8 mouse cellular contexts compared by ENCODE assay signal in genomic region chr7:38227181-38227899, GRCm38 (mm10). TPM values are rescaled to one million over a fixed set of nuclear protein-coding genes. Genes with fewer than 3 reads are reported as not detected.
DNase-seq lines count a peak whose midpoint lies in the region; ATAC-seq and TF ChIP-seq lines count a peak whose summit lies in the region.

No protein-coding gene starts in this region.

- no peak for TF ChIP-seq CTCF in ES-Bruce4 (IDR thresholded peaks at IDR 0.05; ENCODE audit: low read depth, low read length)
- no peak for TF ChIP-seq CTCF in brain, embryonic 14.5 days (IDR thresholded peaks at IDR 0.05; ENCODE audit: borderline replicate concordance, extremely low read depth, insufficient read depth, insufficient read length)

- 0% methylated on average over 25 of the region's 25 CpGs for WGBS in forebrain, embryonic 10.5 days
- under 1% methylated on average over 25 of the region's 25 CpGs for WGBS in lung, embryonic 15.5 days

- no peak for TF ChIP-seq POLR2A in ES-Bruce4 (IDR thresholded peaks at IDR 0.05; ENCODE audit: insufficient read depth, low read length)
- TF ChIP-seq POLR2A in brain, embryonic 14.5 days (IDR thresholded peaks at IDR 0.05; ENCODE audit: borderline replicate concordance, extremely low read depth, insufficient read depth, insufficient read length, poor library complexity, severe bottlenecking) = no peak

- H3K4me3 ChIP-seq in ES-Bruce4 (ENCODE audit: low read depth, low read length) = peak overlapping the region; percentile 85
- peak overlapping the region; percentile 69 for H3K4me3 ChIP-seq in forebrain, embryonic 10.5 days
- H3K4me3 ChIP-seq in lung, embryonic 15.5 days = peak overlapping the region; percentile 65

- H3K9me3 ChIP-seq in ES-Bruce4 (replicated peaks; ENCODE audit: control insufficient read depth, insufficient read depth, low read length, poor library complexity, severe bottlenecking) = no peaks in the 10 kb centered on the region
- H3K9me3 ChIP-seq in forebrain, embryonic 10.5 days = no peaks in the 10 kb centered on the region; the same call in 1 of the 2 replicates
- no peaks in the 10 kb centered on the region for H3K9me3 ChIP-seq in lung, embryonic 15.5 days

- peaks cover 7% of the 10 kb centered on the region for H3K4me1 ChIP-seq in ES-Bruce4 (ENCODE audit: control insufficient read depth, insufficient read depth, low read length)
- peaks cover 25% of the 10 kb centered on the region for H3K4me1 ChIP-seq in forebrain, embryonic 10.5 days
- H3K4me1 ChIP-seq in lung, embryonic 15.5 days = peaks cover 17% of the 10 kb centered on the region

- DNase-seq in brain, embryonic 14.5 days (ENCODE audit: low read depth) = peak; percentile 65
- peak; percentile 68 for DNase-seq in forebrain, embryonic 10.5 days (ENCODE audit: extremely low spot score, low spot score)
- peak; percentile 89 to 94 for DNase-seq in heart, postnatal 14 days
- DNase-seq in kidney, postnatal 4 days = peak; percentile 77 to 82
- DNase-seq in ovary, adult 18-20 months (ENCODE audit: low spot score) = peak; percentile 70
- DNase-seq in urinary bladder, postnatal 25 days (ENCODE audit: low spot score) = peak; percentile 80

- H3K36me3 ChIP-seq in ES-Bruce4 (ENCODE audit: control insufficient read depth, insufficient read depth, low read length, poor library complexity, severe bottlenecking) = no peaks in the 10 kb centered on the region
- no peaks in the 10 kb centered on the region for H3K36me3 ChIP-seq in forebrain, embryonic 10.5 days (replicated peaks)
- no peaks in the 10 kb centered on the region for H3K36me3 ChIP-seq in lung, embryonic 15.5 days

- H3K27ac ChIP-seq in ES-Bruce4 (ENCODE audit: insufficient read depth, low read length) = peak overlapping the region; percentile 84
- H3K27ac ChIP-seq in forebrain, embryonic 10.5 days = peak overlapping the region; percentile 70
- H3K27ac ChIP-seq in lung, embryonic 15.5 days = peak overlapping the region; percentile 81

- 0 out of 2 replicates have a peak, but pooled peaks have one; percentile 23 for TF ChIP-seq EP300 in ES-Bruce4 (IDR thresholded peaks at IDR 0.05; ENCODE audit: insufficient read depth, low read depth, low read length)

- intact Hi-C loops in heart, postnatal 14 days (cut with DNase I) = loop anchor here (2.0 kb wide), 1 partner anchor 43 kb away; the partner anchor contains the start of gene Pop4

- H3K27me3 ChIP-seq in ES-Bruce4 (ENCODE audit: control insufficient read depth, insufficient read depth, low read length, poor library complexity, severe bottlenecking) = no peaks in the 10 kb centered on the region
- H3K27me3 ChIP-seq in forebrain, embryonic 10.5 days (ENCODE audit: poor library complexity, severe bottlenecking) = peaks cover 25% of the 10 kb centered on the region
- H3K27me3 ChIP-seq in lung, embryonic 15.5 days = no peaks in the 10 kb centered on the region; the same call in 1 of the 2 replicates

- H3K4me2 ChIP-seq in lung, embryonic 15.5 days = peak overlapping the region; percentile 77

- H3K9ac ChIP-seq in ES-Bruce4 (ENCODE audit: low read depth, poor library complexity, severe bottlenecking) = peak overlapping the region; percentile 67
- H3K9ac ChIP-seq in lung, embryonic 15.5 days = peak overlapping the region; percentile 74

- peak; percentile 78 for ATAC-seq in lung, embryonic 15.5 days (ENCODE audit: borderline replicate concordance, extremely low read depth, low FRiP score, low TSS enrichment)

RNA-seq across cellular contexts. Expression of gene Plekhf1, which starts 0.5 kb away (rescaled TPM):
- polyA plus RNA-seq in ES-Bruce4 (2011; ENCODE audit: insufficient read depth, insufficient read length, low read depth, missing spikeins) = 1.5 and 1.6 TPM in 2 replicates
- 0.41 and 0.58 TPM in 2 replicates for polyA plus RNA-seq in brain, embryonic 14.5 days (2012; rRNA removed)
- 2.5 and 2.6 TPM in 2 replicates for polyA plus RNA-seq in forebrain, embryonic 10.5 days (2016; fragmentation: Nextera tagmentation; extraction: Ambion mirVana)
- total RNA-seq in heart, postnatal 14 days (2021) = 10 to 100 TPM; 13.9 to 16.0 TPM
- polyA plus RNA-seq in lung, embryonic 15.5 days (2015; fragmentation: Nextera tagmentation; extraction: Ambion mirVana) = 5.5 TPM in 2 replicates

RNA-seq across cellular contexts. Expression of gene Pop4, which starts 43.9 kb away (rescaled TPM):
- 44.6 and 52.4 TPM in 2 replicates for polyA plus RNA-seq in ES-Bruce4 (2011; ENCODE audit: insufficient read depth, insufficient read length, low read depth, missing spikeins)
- polyA plus RNA-seq in brain, embryonic 14.5 days (2012; rRNA removed) = 57.2 and 68.8 TPM in 2 replicates
- polyA plus RNA-seq in forebrain, embryonic 10.5 days (2016; fragmentation: Nextera tagmentation; extraction: Ambion mirVana) = 92.0 and 98.3 TPM in 2 replicates
- 10 to 100 TPM; 12.5 to 12.9 TPM for total RNA-seq in heart, postnatal 14 days (2021)
- polyA plus RNA-seq in lung, embryonic 15.5 days (2015; fragmentation: Nextera tagmentation; extraction: Ambion mirVana) = 57.5 and 59.5 TPM in 2 replicates

RNA-seq across cellular contexts. Expression of gene 1600014C10Rik, which starts 44.3 kb away (rescaled TPM):
- polyA plus RNA-seq in ES-Bruce4 (2011; ENCODE audit: insufficient read depth, insufficient read length, low read depth, missing spikeins) = 5.3 and 7.0 TPM in 2 replicates
- polyA plus RNA-seq in brain, embryonic 14.5 days (2012; rRNA removed) = 15.7 and 21.7 TPM in 2 replicates
- 14.3 and 14.5 TPM in 2 replicates for polyA plus RNA-seq in forebrain, embryonic 10.5 days (2016; fragmentation: Nextera tagmentation; extraction: Ambion mirVana)
- total RNA-seq in heart, postnatal 14 days (2021) = 10 to 100 TPM; 26.0 to 27.3 TPM
- polyA plus RNA-seq in lung, embryonic 15.5 days (2015; fragmentation: Nextera tagmentation; extraction: Ambion mirVana) = 16.0 and 19.0 TPM in 2 replicates

Comparison
In these comparisons a context has a peak if more than half of its experiments do, and no peak if none do; other contexts are left out.
1. Peak in every context shown above with its lines: DNase-seq, ATAC-seq, H3K4me3 ChIP-seq and H3K27ac ChIP-seq.